Mouse (Mus musculus) stomach, adult 2 months (tissue): ENCODE measurements around the gene Ccdc73. TPM values are rescaled to one million over a fixed set of nuclear protein-coding genes. Genes with fewer than 3 reads are reported as not detected.

Source experiments
- polyA plus RNA-seq: library from polyadenylated mRNA; depleted of rRNA; stranded (reverse); fragments of >200 nt; gene quantifications from 2 replicates; pipeline ENCODE4 v1.2.3, GENCODE M21; 2012; rRNA removed

The Ccdc73 gene
- not detected in 2 replicates for polyA plus RNA-seq

DNA sequence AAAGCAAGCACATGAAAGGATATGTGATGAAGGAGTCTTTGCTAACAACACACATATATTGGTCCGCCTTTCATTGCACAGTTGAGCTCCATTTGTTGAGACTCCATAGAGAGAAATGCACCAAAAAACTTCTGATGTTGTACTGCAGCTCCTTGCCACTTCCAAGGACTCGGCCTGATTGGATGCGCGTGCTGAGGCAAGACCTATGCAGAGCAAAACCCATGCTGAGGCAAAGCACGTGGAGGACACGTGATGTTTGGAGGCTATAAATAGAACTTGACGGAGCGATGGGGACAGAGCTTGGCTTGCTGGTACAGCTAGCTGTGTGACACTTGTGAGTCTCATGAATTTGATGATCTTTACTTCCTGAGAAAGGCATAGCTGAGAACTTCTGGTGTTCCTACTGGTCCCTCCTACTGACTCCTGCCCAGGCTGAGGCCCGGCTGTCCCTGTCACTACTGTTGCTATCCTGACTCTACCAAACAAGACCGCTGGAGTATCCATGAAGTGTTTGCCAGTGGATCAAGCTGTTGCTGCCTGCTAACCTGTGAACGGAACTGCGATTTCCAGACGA is at the start of gene Ccdc73:
Gene Ccdc73, plus strand, starts transcription at position 524 of the 574 bp plus-strand sequence.

DNA sequence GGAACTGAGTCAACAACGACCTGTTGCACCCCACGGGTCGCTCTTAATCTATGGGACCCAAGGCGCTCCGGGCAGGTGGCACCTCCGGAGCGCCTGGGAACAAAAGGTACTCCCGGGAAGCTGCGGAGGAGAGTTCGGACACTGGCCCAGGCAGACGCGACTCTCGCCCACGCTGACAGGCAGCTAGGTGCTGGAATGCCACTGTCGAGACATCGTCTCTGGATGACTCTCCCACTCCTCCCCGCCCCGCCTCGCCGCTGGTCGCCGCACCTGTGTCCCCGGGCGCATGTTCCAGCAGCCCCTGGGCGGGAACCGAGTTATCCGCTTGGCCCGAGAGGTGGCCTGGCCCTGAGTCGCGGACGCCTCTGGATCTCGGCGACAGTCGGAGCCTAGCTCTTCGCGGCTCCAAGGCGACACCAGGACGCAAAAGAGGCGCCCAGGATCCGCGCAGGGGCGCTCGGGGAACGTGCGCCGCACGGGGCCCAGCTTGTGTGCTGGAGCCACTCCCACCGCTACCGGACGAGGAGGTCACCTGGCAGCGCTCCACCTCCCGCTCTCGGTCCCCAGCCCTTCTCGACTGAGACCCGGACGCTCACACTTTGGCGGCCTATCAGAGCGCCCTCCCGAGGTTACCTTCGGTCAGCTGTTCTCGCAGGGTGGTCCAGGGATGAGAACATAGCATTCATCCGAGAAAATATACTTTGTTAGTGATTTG is 18.2 kb upstream of the Ccdc73 start, which contains the start of gene Prrg4:
Gene Prrg4, minus strand, starts transcription at position 601 of the 715 bp plus-strand sequence.

DNA sequence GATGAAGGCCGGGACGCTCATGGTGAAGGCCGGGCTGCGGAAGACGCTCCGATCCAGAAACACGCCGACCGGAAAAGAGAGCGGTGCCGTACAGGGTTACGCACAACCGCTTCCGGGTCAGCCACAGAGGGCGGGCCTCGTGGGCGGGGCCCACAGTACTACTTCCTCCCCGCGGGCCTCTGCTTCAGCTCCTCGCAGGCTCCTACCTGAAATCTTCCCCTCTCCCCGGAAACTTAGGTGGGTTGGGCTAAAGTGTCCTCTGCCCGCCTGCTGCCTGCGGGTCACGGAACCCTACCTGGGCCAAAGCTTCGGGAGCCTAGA is 149.3 kb downstream of the Ccdc73 start, which contains the start of gene Eif3m:
Gene Eif3m, minus strand, starts transcription at position 114 of the 321 bp plus-strand sequence.

Other genes starting within 250 kb of the Ccdc73 start
- gene Tcp11l1, start 155.6 kb upstream of the Ccdc73 start, polyA plus RNA-seq, result 1.1 and 1.5 TPM in 2 replicates
- gene Pin1rt1, start 151.4 kb upstream of the Ccdc73 start, polyA plus RNA-seq, result not detected in 2 replicates
- 0.30 and 0.59 TPM in 2 replicates for gene Depdc7, start 124.9 kb upstream of the Ccdc73 start, polyA plus RNA-seq
- gene Qser1, start 51.0 kb upstream of the Ccdc73 start, polyA plus RNA-seq, result 0.62 and 1.0 TPM in 2 replicates
- 0.40 and 0.67 TPM in 2 replicates for gene Prrg4, start 17.9 kb upstream of the Ccdc73 start, polyA plus RNA-seq
- 3.0 and 3.4 TPM in 2 replicates for gene Eif3m, start 149.3 kb downstream of the Ccdc73 start, polyA plus RNA-seq
- gene Gm11060, start 224.2 kb downstream of the Ccdc73 start, polyA plus RNA-seq, result not detected in 2 replicates